Mouse (Mus musculus) liver, postnatal 0 days (tissue): Measurements from ENCODE around the gene Wdr17. TPM values are rescaled to one million over a fixed set of nuclear protein-coding genes. Genes with fewer than 3 reads are reported as not detected.
A peak's percentile ranks its signal among the peaks of the same experiment; 100 is the strongest.

ENCODE experiments used
- ATAC-seq: fragments of 200-750 bp; cut with Nextera tagmentation; 2 replicates; pipeline ENCODE4 v1.8.0; 2017; ENCODE audit warnings: mild to moderate bottlenecking, moderate library complexity
- DNase-seq: peaks from one replicate; pipeline ENCODE4 v3.0.0-alpha.2; 2016
- H3K27ac ChIP-seq: fragments of 300-500 bp; sonication (generic); 2 replicates; pipeline ENCODE4 v1.5.1; 2014; ENCODE audit warnings: antibody characterized with exemption, moderate library complexity, mild to moderate bottlenecking, low read depth
- H3K27me3 ChIP-seq: fragments of 300-500 bp; sonication (generic); 2 replicates; pipeline ENCODE4 v1.6.1; 2014; ENCODE audit warnings: low read length, control low read depth, mixed read lengths; ENCODE audit not compliant: insufficient read depth
- H3K36me3 ChIP-seq: fragments of 300-500 bp; sonication (generic); replicated peaks from 2 replicates; pipeline ENCODE4 v1.6.1; 2014; ENCODE audit warnings: mild to moderate bottlenecking, control low read depth, low read length, moderate library complexity, mixed read lengths; ENCODE audit not compliant: insufficient read depth
- H3K4me1 ChIP-seq: fragments of 300-500 bp; sonication (generic); 2 replicates; pipeline ENCODE4 v1.6.1; 2014; ENCODE audit warnings: antibody characterized with exemption, mild to moderate bottlenecking, control low read depth; ENCODE audit not compliant: insufficient read depth
- H3K4me2 ChIP-seq: fragments of 300-500 bp; sonication (generic); 2 replicates; pipeline ENCODE4 v1.6.1; 2014; ENCODE audit warnings: low read depth, mild to moderate bottlenecking, low read length, moderate library complexity, mixed read lengths
- H3K4me3 ChIP-seq: fragments of 300-500 bp; sonication (generic); 2 replicates; pipeline ENCODE4 v1.5.1; 2014; ENCODE audit warnings: low read depth, low read length
- H3K9ac ChIP-seq: fragments of 300-500 bp; sonication (generic); replicated peaks from 2 replicates; pipeline ENCODE4 v1.6.1; 2014; ENCODE audit warnings: mild to moderate bottlenecking, moderate library complexity
- H3K9me3 ChIP-seq: fragments of 300-500 bp; sonication (generic); 2 replicates; pipeline ENCODE4 v1.6.1; 2016; ENCODE audit warnings: mild to moderate bottlenecking, control low read depth, low read length, mixed read lengths
- CTCF ChIP-seq: sonication (generic); IDR thresholded peaks from 2 replicates; pipeline ENCODE4 v1.5.1; 2016; ENCODE audit warnings: antibody characterized with exemption, low read depth
- EP300 ChIP-seq: IDR thresholded peaks from 2 replicates; pipeline ENCODE4 v1.6.1; 2016; ENCODE audit warnings: antibody characterized with exemption, low read depth, mild to moderate bottlenecking
- WGBS: fragments of 180-500 bp; shearing (Covaris S2); extraction: QIAGEN DNeasy Blood & Tissue Kit; methylation state at CpG from one replicate; pipeline ENCODE4 v1.1.7; 2014; ENCODE audit not compliant: insufficient replicate concordance; 5-methylcytosine and 5-hydroxymethylcytosine counted together
- polyA plus RNA-seq: library from polyadenylated mRNA; unstranded; fragments of >200 nt; fragmentation: Nextera tagmentation; extraction: Ambion mirVana; gene quantifications from 2 replicates; pipeline ENCODE4 v1.2.1, GENCODE M21; 2015

Wdr17 gene
- polyA plus RNA-seq, 1 experiment from 2014 or later, result not detected

- no peaks in the 10 kb centered on the region for H3K27me3 ChIP-seq
- H3K4me2 ChIP-seq, result no peak overlapping the region
- H3K27ac ChIP-seq, result no peak overlapping the region
- no peaks in the 10 kb centered on the region for H3K36me3 ChIP-seq
- H3K4me1 ChIP-seq, result peaks cover 7% of the 10 kb centered on the region
- no peak overlapping the region for H3K9ac ChIP-seq
- TF ChIP-seq CTCF, result no peak
- no peak for TF ChIP-seq EP300
- H3K4me3 ChIP-seq, result no peak overlapping the region
- ATAC-seq, result no peak
- no peaks in the 10 kb centered on the region for H3K9me3 ChIP-seq
- no peak for DNase-seq
These were observed 110.0 kb downstream of the Wdr17 start for GRCm38 (mm10) chr8:54777012-54777411.

GRCm38 (mm10) chr8:54776241-54776640 is 110.7 kb downstream of the Wdr17 start:
- Histone ChIP-seq H3K4me3 (no peak overlapping the region), H3K27ac (no peak overlapping the region), H3K4me1 (peaks cover 7% of the 10 kb centered on the region), H3K9me3 (no peaks in the 10 kb centered on the region), H3K27me3 (no peaks in the 10 kb centered on the region), H3K4me2 (no peak overlapping the region), H3K9ac (no peak overlapping the region), H3K36me3 (no peaks in the 10 kb centered on the region)
- no peak for ATAC-seq
- DNase-seq, result no peak
- TF ChIP-seq EP300, result no peak
- no peak for TF ChIP-seq CTCF

GRCm38 (mm10) chr8:54757646-54758045 is 129.3 kb downstream of the Wdr17 start:
- Histone ChIP-seq H3K27ac (no peak overlapping the region), H3K4me1 (no peaks in the 10 kb centered on the region), H3K9me3 (no peaks in the 10 kb centered on the region), H3K27me3 (no peaks in the 10 kb centered on the region), H3K36me3 (no peaks in the 10 kb centered on the region), H3K4me3 (no peak overlapping the region), H3K4me2 (no peak overlapping the region), H3K9ac (no peak overlapping the region)
- ATAC-seq, result no peak
- TF ChIP-seq EP300 (no peak), CTCF (no peak)
- no peak for DNase-seq
- WGBS, result 77% methylated on average over 1 of the region's 1 CpGs

- no peak for DNase-seq
- Histone ChIP-seq H3K9me3 (no peaks in the 10 kb centered on the region), H3K4me2 (no peak overlapping the region), H3K36me3 (no peaks in the 10 kb centered on the region), H3K27ac (no peak overlapping the region), H3K4me1 (no peaks in the 10 kb centered on the region), H3K27me3 (no peaks in the 10 kb centered on the region), H3K9ac (no peak overlapping the region), H3K4me3 (no peak overlapping the region)
- ATAC-seq, result no peak
- WGBS, result 45% methylated on average over 5 of the region's 5 CpGs
- TF ChIP-seq EP300 (no peak), CTCF (peak; percentile 49)
These were observed 150.2 kb downstream of the Wdr17 start for GRCm38 (mm10) chr8:54736660-54737312.

- no peak overlapping the region for H3K4me2 ChIP-seq
- no peak overlapping the region for H3K4me3 ChIP-seq
- H3K27ac ChIP-seq, result no peak overlapping the region
- no peak overlapping the region for H3K9ac ChIP-seq
- TF ChIP-seq EP300 (no peak), CTCF (no peak)
- no peak for ATAC-seq
- DNase-seq, result no peak
- WGBS, result 29% methylated on average over 8 of the region's 8 CpGs
- no peaks in the 10 kb centered on the region for H3K36me3 ChIP-seq
- 0 out of 2 replicates have a peak, but pooled peaks cover 6% of the 10 kb centered on the region for H3K4me1 ChIP-seq
- no peaks in the 10 kb centered on the region for H3K9me3 ChIP-seq
- H3K27me3 ChIP-seq, result no peaks in the 10 kb centered on the region
These were observed 162.3 kb downstream of the Wdr17 start for GRCm38 (mm10) chr8:54724668-54725035.

GRCm38 (mm10) chr8:54723976-54724667 is 162.9 kb downstream of the Wdr17 start:
- 0 out of 2 replicates have a peak overlapping the region, but pooled peaks have one; percentile 22 for H3K4me3 ChIP-seq
- TF ChIP-seq EP300, result no peak
- no peak for TF ChIP-seq CTCF
- peak; percentile 85 for ATAC-seq
- H3K9ac ChIP-seq, result no peak overlapping the region
- no peak overlapping the region for H3K27ac ChIP-seq
- 0 out of 2 replicates have a peak, but pooled peaks cover 6% of the 10 kb centered on the region for H3K4me1 ChIP-seq
- H3K9me3 ChIP-seq, result no peaks in the 10 kb centered on the region
- peak overlapping the region; percentile 52 for H3K4me2 ChIP-seq
- peak; percentile 55 for DNase-seq
- no peaks in the 10 kb centered on the region for H3K27me3 ChIP-seq
- no peaks in the 10 kb centered on the region for H3K36me3 ChIP-seq
- WGBS, result 1% methylated on average over 23 of the region's 23 CpGs
